Mouse (Mus musculus) midbrain, embryonic 15.5 days (tissue): ENCODE results near the gene 9130019O22Rik. TPM values are rescaled to one million over a fixed set of nuclear protein-coding genes. Genes with fewer than 3 reads are reported as not detected.

Experiments used
- polyA plus RNA-seq: library from polyadenylated mRNA; unstranded; fragments of >200 nt; fragmentation: Nextera tagmentation; extraction: Ambion mirVana; gene quantifications from 2 replicates; pipeline ENCODE4 v1.2.1, GENCODE M21; 2015

9130019O22Rik gene
- polyA plus RNA-seq, 1 experiment from 2014 or later: 5.2 TPM

Other genes with a start within 250 kb of the 9130019O22Rik start
- 0.04 TPM in 1 of 2 replicates, not detected in the other for gene Spn, start 249.3 kb downstream of the 9130019O22Rik start, polyA plus RNA-seq
- gene Cd2bp2, start 191.1 kb downstream of the 9130019O22Rik start, polyA plus RNA-seq: 82.1 and 82.6 TPM in 2 replicates
- 39.6 and 44.8 TPM in 2 replicates for gene Tbc1d10b, start 178.7 kb downstream of the 9130019O22Rik start, polyA plus RNA-seq
- 3.9 and 5.0 TPM in 2 replicates for gene Mylpf, start 178.3 kb downstream of the 9130019O22Rik start, polyA plus RNA-seq
- gene Zfp553, start 154.1 kb downstream of the 9130019O22Rik start, polyA plus RNA-seq: 63.7 and 64.1 TPM in 2 replicates
- gene Sept1, start 154.0 kb downstream of the 9130019O22Rik start, polyA plus RNA-seq: 17.0 and 18.2 TPM in 2 replicates
- 72.0 and 73.1 TPM in 2 replicates for gene Zfp771, start 142.9 kb downstream of the 9130019O22Rik start, polyA plus RNA-seq
- gene Dctpp1, start 126.5 kb downstream of the 9130019O22Rik start, polyA plus RNA-seq: 114 and 118 TPM in 2 replicates
- 59.9 and 62.3 TPM in 2 replicates for gene Sephs2, start 113.1 kb downstream of the 9130019O22Rik start, polyA plus RNA-seq
- 0.19 and 0.37 TPM in 2 replicates for gene Itgal, start 90.9 kb downstream of the 9130019O22Rik start, polyA plus RNA-seq
- gene Zfp768, start 41.6 kb downstream of the 9130019O22Rik start, polyA plus RNA-seq: 19.1 and 19.2 TPM in 2 replicates
- gene Zfp747, start 11.1 kb downstream of the 9130019O22Rik start, polyA plus RNA-seq: 10.3 and 10.5 TPM in 2 replicates
- gene E430018J23Rik, start 6.5 kb upstream of the 9130019O22Rik start, polyA plus RNA-seq: 6.3 and 6.6 TPM in 2 replicates
- gene Zfp764, start 19.7 kb upstream of the 9130019O22Rik start, polyA plus RNA-seq: 5.7 and 6.4 TPM in 2 replicates
- 32.0 and 34.2 TPM in 2 replicates for gene Zfp688, start 34.9 kb upstream of the 9130019O22Rik start, polyA plus RNA-seq
- 16.1 and 16.4 TPM in 2 replicates for gene Zfp689, start 62.0 kb upstream of the 9130019O22Rik start, polyA plus RNA-seq
- 40.5 TPM in 2 replicates for gene Prr14, start 72.4 kb upstream of the 9130019O22Rik start, polyA plus RNA-seq
- gene Fbrs, start 92.0 kb upstream of the 9130019O22Rik start, polyA plus RNA-seq: 13.8 and 15.9 TPM in 2 replicates
- 60.4 and 68.0 TPM in 2 replicates for gene Srcap, start 124.8 kb upstream of the 9130019O22Rik start, polyA plus RNA-seq
- gene Gm42715, start 132.4 kb upstream of the 9130019O22Rik start, polyA plus RNA-seq: 17.4 and 17.5 TPM in 2 replicates
- 5.7 and 6.3 TPM in 2 replicates for gene Tmem265, start 174.2 kb upstream of the 9130019O22Rik start, polyA plus RNA-seq
- 60.0 and 61.0 TPM in 2 replicates for gene Phkg2, start 186.2 kb upstream of the 9130019O22Rik start, polyA plus RNA-seq
- gene Ccdc189, start 201.4 kb upstream of the 9130019O22Rik start, polyA plus RNA-seq: 10.8 and 10.9 TPM in 2 replicates
- gene Rnf40, start 201.6 kb upstream of the 9130019O22Rik start, polyA plus RNA-seq: 47.9 and 51.1 TPM in 2 replicates
- 25.5 and 26.6 TPM in 2 replicates for gene Zfp629, start 228.6 kb upstream of the 9130019O22Rik start, polyA plus RNA-seq